In genomic region chr7:130592975-130593374, GRCm38 (mm10) we compare ENCODE assay signal across 8 mouse cellular contexts. TPM values are rescaled to one million over a fixed set of nuclear protein-coding genes. Genes with fewer than 3 reads are reported as not detected.
DNase-seq lines count a peak whose midpoint lies in the region; ATAC-seq and TF ChIP-seq lines count a peak whose summit lies in the region.
"Not testable (repeated sequence)": the region's sequence is repeated elsewhere in the genome, so short reads cannot be mapped to it uniquely, and the experiment has no call there.

No protein-coding gene starts in this region.

- not testable (repeated sequence) for H3K4me1 ChIP-seq in forebrain, embryonic 11.5 days (replicated peaks; ENCODE audit: control insufficient read depth, insufficient read depth, low read length); heart, embryonic 12.5 days (replicated peaks); kidney, embryonic 14.5 days (ENCODE audit: control insufficient read depth, insufficient read depth, low read length); liver, embryonic 12.5 days; lung, embryonic 14.5 days (ENCODE audit: insufficient read depth); stomach, postnatal 0 days (replicated peaks; ENCODE audit: control insufficient read depth, insufficient read depth)
- H3K4me1 ChIP-seq in hindbrain, embryonic 15.5 days (replicated peaks): peaks cover 16% of the 10 kb centered on the region
- peaks cover 20% of the 10 kb centered on the region for H3K4me1 ChIP-seq in midbrain, embryonic 15.5 days

- H3K36me3 ChIP-seq in forebrain, embryonic 11.5 days (ENCODE audit: control insufficient read depth, insufficient read depth, low read length); heart, embryonic 12.5 days; hindbrain, embryonic 15.5 days; kidney, embryonic 14.5 days (ENCODE audit: control insufficient read depth, insufficient read depth, low read length); liver, embryonic 12.5 days; lung, embryonic 14.5 days (ENCODE audit: insufficient read depth); midbrain, embryonic 15.5 days (replicated peaks); stomach, postnatal 0 days (ENCODE audit: control insufficient read depth, insufficient read depth, low read length): not testable (repeated sequence)

- H3K27me3 ChIP-seq in forebrain, embryonic 11.5 days (ENCODE audit: control insufficient read depth, insufficient read depth, low read length); heart, embryonic 12.5 days (replicated peaks); hindbrain, embryonic 15.5 days; kidney, embryonic 14.5 days (ENCODE audit: control insufficient read depth, insufficient read depth, low read length); liver, embryonic 12.5 days (replicated peaks); lung, embryonic 14.5 days (ENCODE audit: insufficient read depth, low read length); midbrain, embryonic 15.5 days (replicated peaks); stomach, postnatal 0 days (ENCODE audit: control insufficient read depth, insufficient read depth, low read length): not testable (repeated sequence)

- H3K9ac ChIP-seq in forebrain, embryonic 11.5 days (ENCODE audit: low read length); heart, embryonic 12.5 days; hindbrain, embryonic 15.5 days; kidney, embryonic 14.5 days (ENCODE audit: low read depth, low read length); liver, embryonic 12.5 days; lung, embryonic 14.5 days; midbrain, embryonic 15.5 days; stomach, postnatal 0 days (ENCODE audit: low read length): not testable (repeated sequence)

- not testable (repeated sequence) for H3K4me3 ChIP-seq in forebrain, embryonic 11.5 days (ENCODE audit: low read depth, low read length); heart, embryonic 12.5 days; hindbrain, embryonic 15.5 days; kidney, embryonic 14.5 days (ENCODE audit: low read length); liver, embryonic 12.5 days; lung, embryonic 14.5 days (ENCODE audit: low read depth, low read length); midbrain, embryonic 15.5 days; stomach, postnatal 0 days (ENCODE audit: low read depth, low read length)

- ATAC-seq in forebrain, embryonic 11.5 days (replicated peaks; ENCODE audit: low FRiP score): 0 out of 2 replicates have a peak, but pooled peaks have one; percentile 10
- ATAC-seq in heart, embryonic 12.5 days (ENCODE audit: insufficient number of reproducible peaks, low FRiP score): 0 out of 2 replicates have a peak, but pooled peaks have one; percentile 27
- 0 out of 2 replicates have a peak, but pooled peaks have one; percentile 10 for ATAC-seq in hindbrain, embryonic 15.5 days (ENCODE audit: low FRiP score, low read depth)
- peak; percentile 36; the same call in 1 of the 2 replicates for ATAC-seq in kidney, embryonic 14.5 days (ENCODE audit: low FRiP score, low TSS enrichment)
- 0 out of 2 replicates have a peak, but pooled peaks have one; percentile 36 for ATAC-seq in liver, embryonic 12.5 days
- ATAC-seq in lung, embryonic 14.5 days (ENCODE audit: insufficient read depth): peak; percentile 18; the same call in 1 of the 2 replicates
- peak; percentile 21; the same call in 1 of the 2 replicates for ATAC-seq in midbrain, embryonic 15.5 days (replicated peaks)
- peak; percentile 45; the same call in 1 of the 2 replicates for ATAC-seq in stomach, postnatal 0 days (ENCODE audit: low FRiP score, low TSS enrichment)

- H3K27ac ChIP-seq in forebrain, embryonic 11.5 days (ENCODE audit: low read depth, low read length); heart, embryonic 12.5 days (ENCODE audit: poor library complexity, severe bottlenecking); hindbrain, embryonic 15.5 days (replicated peaks); kidney, embryonic 14.5 days (ENCODE audit: low read depth, low read length); liver, embryonic 12.5 days; lung, embryonic 14.5 days (ENCODE audit: low read depth); midbrain, embryonic 15.5 days; stomach, postnatal 0 days (replicated peaks): not testable (repeated sequence)

- not testable (repeated sequence) for TF ChIP-seq CTCF in lung, embryonic 14.5 days (IDR thresholded peaks at IDR 0.05; ENCODE audit: low read depth); stomach, postnatal 0 days (IDR thresholded peaks at IDR 0.05; ENCODE audit: low read depth)

- WGBS in forebrain, embryonic 11.5 days: no CpG with 5 or more reads among the region's 11 CpGs
- WGBS in heart, embryonic 12.5 days: no CpG with 5 or more reads among the region's 11 CpGs
- WGBS in hindbrain, embryonic 15.5 days: no CpG with 5 or more reads among the region's 11 CpGs
- no CpG with 5 or more reads among the region's 11 CpGs for WGBS in kidney, embryonic 14.5 days
- no CpG with 5 or more reads among the region's 11 CpGs for WGBS in liver, embryonic 12.5 days (ENCODE audit: insufficient replicate concordance)
- no CpG with 5 or more reads among the region's 11 CpGs for WGBS in lung, embryonic 14.5 days
- no CpG with 5 or more reads among the region's 11 CpGs for WGBS in midbrain, embryonic 15.5 days
- WGBS in stomach, postnatal 0 days: no CpG with 5 or more reads among the region's 11 CpGs

- DNase-seq in forebrain, embryonic 11.5 days (ENCODE audit: low spot score); lung, embryonic 14.5 days; stomach, postnatal 0 days (ENCODE audit: low spot score): not testable (repeated sequence)

- TF ChIP-seq EP300 in stomach, postnatal 0 days (optimal IDR thresholded peaks at IDR 0.05): not testable (repeated sequence)

- not testable (repeated sequence) for H3K4me2 ChIP-seq in forebrain, embryonic 11.5 days (ENCODE audit: low read depth, low read length, severe bottlenecking); heart, embryonic 12.5 days; hindbrain, embryonic 15.5 days; kidney, embryonic 14.5 days (replicated peaks; ENCODE audit: low read depth, low read length); liver, embryonic 12.5 days; lung, embryonic 14.5 days; midbrain, embryonic 15.5 days; stomach, postnatal 0 days (replicated peaks; ENCODE audit: low read depth)

- H3K9me3 ChIP-seq in forebrain, embryonic 11.5 days (ENCODE audit: control insufficient read depth, low read length); heart, embryonic 12.5 days (replicated peaks); hindbrain, embryonic 15.5 days; kidney, embryonic 14.5 days (ENCODE audit: control insufficient read depth, low read length); liver, embryonic 12.5 days (replicated peaks); lung, embryonic 14.5 days (ENCODE audit: low read depth, low read length); midbrain, embryonic 15.5 days; stomach, postnatal 0 days (ENCODE audit: control insufficient read depth, low read length): not testable (repeated sequence)

RNA-seq across cellular contexts. Expression of gene Tacc2, which starts 15.7 kb away (rescaled TPM):
- 47.4 and 50.8 TPM in 2 replicates for polyA plus RNA-seq in forebrain, embryonic 11.5 days (2014; fragmentation: Nextera tagmentation; extraction: Ambion mirVana)
- 53.7 and 58.6 TPM in 2 replicates for polyA plus RNA-seq in heart, embryonic 12.5 days (2016; fragmentation: Nextera tagmentation; extraction: Ambion mirVana)
- 62.1 and 65.3 TPM in 2 replicates for polyA plus RNA-seq in hindbrain, embryonic 15.5 days (2015; fragmentation: Nextera tagmentation; extraction: Ambion mirVana)
- polyA plus RNA-seq in kidney, embryonic 14.5 days (2014; fragmentation: Nextera tagmentation; extraction: Ambion mirVana): 24.4 and 41.5 TPM in 2 replicates
- polyA plus RNA-seq in liver, embryonic 12.5 days (2016; fragmentation: Nextera tagmentation; extraction: Ambion mirVana): 6.2 and 7.2 TPM in 2 replicates
- 32.6 and 33.8 TPM in 2 replicates for polyA plus RNA-seq in lung, embryonic 14.5 days (2014; fragmentation: Nextera tagmentation; extraction: Ambion mirVana)
- polyA plus RNA-seq in midbrain, embryonic 15.5 days (2015; fragmentation: Nextera tagmentation; extraction: Ambion mirVana): 68.7 TPM in 2 replicates
- polyA plus RNA-seq in stomach, postnatal 0 days (2015; fragmentation: Nextera tagmentation; extraction: Ambion mirVana): 15.6 and 17.1 TPM in 2 replicates

RNA-seq across cellular contexts. Expression of gene Nsmce4a, which starts 20.1 kb away (rescaled TPM):
- 211 and 215 TPM in 2 replicates for polyA plus RNA-seq in forebrain, embryonic 11.5 days (2014; fragmentation: Nextera tagmentation; extraction: Ambion mirVana)
- 138 and 142 TPM in 2 replicates for polyA plus RNA-seq in heart, embryonic 12.5 days (2016; fragmentation: Nextera tagmentation; extraction: Ambion mirVana)
- 81.4 and 86.2 TPM in 2 replicates for polyA plus RNA-seq in hindbrain, embryonic 15.5 days (2015; fragmentation: Nextera tagmentation; extraction: Ambion mirVana)
- 228 and 242 TPM in 2 replicates for polyA plus RNA-seq in kidney, embryonic 14.5 days (2014; fragmentation: Nextera tagmentation; extraction: Ambion mirVana)
- 139 and 141 TPM in 2 replicates for polyA plus RNA-seq in liver, embryonic 12.5 days (2016; fragmentation: Nextera tagmentation; extraction: Ambion mirVana)
- 185 and 192 TPM in 2 replicates for polyA plus RNA-seq in lung, embryonic 14.5 days (2014; fragmentation: Nextera tagmentation; extraction: Ambion mirVana)
- 79.4 and 83.9 TPM in 2 replicates for polyA plus RNA-seq in midbrain, embryonic 15.5 days (2015; fragmentation: Nextera tagmentation; extraction: Ambion mirVana)
- polyA plus RNA-seq in stomach, postnatal 0 days (2015; fragmentation: Nextera tagmentation; extraction: Ambion mirVana): 89.7 and 93.1 TPM in 2 replicates
